Mouse (Mus musculus) limb, embryonic 14.5 days (tissue): Measurements from ENCODE around the gene Crybg2. TPM values are rescaled to one million over a fixed set of nuclear protein-coding genes. Genes with fewer than 3 reads are reported as not detected.
A peak's percentile ranks its signal among the peaks of the same experiment; 100 is the strongest.

Experiments used
- ATAC-seq: fragments of 200-750 bp; cut with Nextera tagmentation; 2 replicates; pipeline ENCODE4 v1.8.0; 2017; ENCODE audit warnings: low read depth, moderate number of reproducible peaks, moderate TSS enrichment; ENCODE audit not compliant: low FRiP score
- DNase-seq: peaks from one replicate; pipeline ENCODE4 v3.0.0-alpha.2; 2015; ENCODE audit warnings: low spot score
- H3K27ac ChIP-seq: fragments of 300-500 bp; sonication (generic); replicated peaks from 2 replicates; pipeline ENCODE4 v1.5.1; 2014; ENCODE audit warnings: low read depth, mild to moderate bottlenecking, low read length, moderate library complexity, mixed read lengths
- H3K27me3 ChIP-seq: fragments of 300-500 bp; sonication (generic); 2 replicates; pipeline ENCODE4 v1.6.1; 2014; ENCODE audit warnings: low read length, mixed read lengths; ENCODE audit not compliant: control insufficient read depth, insufficient read depth
- H3K36me3 ChIP-seq: fragments of 300-500 bp; sonication (generic); 2 replicates; pipeline ENCODE4 v1.6.1; 2014; ENCODE audit warnings: mild to moderate bottlenecking, low read length, moderate library complexity, mixed read lengths; ENCODE audit not compliant: control insufficient read depth, insufficient read depth
- H3K4me1 ChIP-seq: fragments of 300-500 bp; sonication (generic); 2 replicates; pipeline ENCODE4 v1.6.1; 2014; ENCODE audit warnings: antibody characterized with exemption, low read length, mixed read lengths; ENCODE audit not compliant: control insufficient read depth, insufficient read depth
- H3K4me2 ChIP-seq: fragments of 300-500 bp; sonication (generic); replicated peaks from 2 replicates; pipeline ENCODE4 v1.6.1; 2014; ENCODE audit warnings: low read depth, mild to moderate bottlenecking, low read length, moderate library complexity; ENCODE audit not compliant: severe bottlenecking
- H3K4me3 ChIP-seq: fragments of 300-500 bp; sonication (generic); replicated peaks from 2 replicates; pipeline ENCODE4 v1.5.1; 2014; ENCODE audit warnings: low read length
- H3K9ac ChIP-seq: fragments of 300-500 bp; sonication (generic); 2 replicates; pipeline ENCODE4 v1.6.1; 2014; ENCODE audit warnings: mild to moderate bottlenecking, low read depth, low read length, moderate library complexity; ENCODE audit not compliant: severe bottlenecking
- H3K9me3 ChIP-seq: fragments of 300-500 bp; sonication (generic); 2 replicates; pipeline ENCODE4 v1.6.1; 2016; ENCODE audit warnings: low read length; ENCODE audit not compliant: control insufficient read depth
- POLR2A ChIP-seq: fragments of 200-500 bp; IDR thresholded peaks from 2 replicates; pipeline ENCODE4 v1.8.0; 2012; ENCODE audit warnings: inconsistent platforms, mild to moderate bottlenecking, moderate library complexity, borderline replicate concordance; ENCODE audit not compliant: insufficient read depth, insufficient read length; ENCODE audit errors: extremely low read depth
- WGBS: fragments of 180-500 bp; shearing (Covaris S2); extraction: QIAGEN DNeasy Blood & Tissue Kit; methylation state at CpG from one replicate; pipeline ENCODE4 v1.1.7; 2014; 5-methylcytosine and 5-hydroxymethylcytosine counted together
- polyA plus RNA-seq, 2 experiments: library from polyadenylated mRNA; depleted of rRNA in 1 of 2; stranded (reverse) in 1 of 2; unstranded in 1 of 2; fragments of >200 nt; fragmentation: Nextera tagmentation in 1 of 2; extraction: Ambion mirVana in 1 of 2; gene quantifications; 2 replicates each; pipeline versions ENCODE4 v1.2.1 to v1.2.3; 2012 to 2014

Gene Crybg2
- polyA plus RNA-seq, 2 experiments, result 11.3 to 12.3 TPM

DNA sequence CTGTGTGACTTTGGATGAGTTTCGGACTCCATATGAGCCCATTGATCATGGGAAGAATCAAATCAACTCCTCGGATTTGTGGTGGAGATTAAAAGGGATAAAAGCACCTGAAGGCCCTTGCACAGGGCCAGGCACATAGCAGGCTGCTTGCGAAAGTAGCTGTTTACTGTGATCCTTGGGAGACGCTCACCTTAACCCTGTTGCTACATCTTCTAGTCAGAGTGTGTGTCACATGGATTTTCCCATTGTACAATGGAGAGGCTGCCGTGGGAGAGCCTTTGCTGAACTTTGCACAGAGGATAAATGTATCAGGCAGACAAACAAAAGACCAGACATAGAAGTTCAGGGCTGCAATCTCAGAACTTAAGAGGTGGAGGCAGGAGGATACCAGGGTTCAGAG is 8.7 kb upstream of the Crybg2 start:
- H3K4me1 ChIP-seq, result 0 out of 2 replicates have a peak, but pooled peaks cover 4% of the 10 kb centered on the region
- 84% methylated on average over 5 of the region's 5 CpGs for WGBS
- H3K9ac ChIP-seq, result no peak overlapping the region
- no peaks in the 10 kb centered on the region for H3K9me3 ChIP-seq
- DNase-seq (no peak), ATAC-seq (no peak)
- no peak overlapping the region for H3K27ac ChIP-seq
- no peaks in the 10 kb centered on the region for H3K36me3 ChIP-seq
- no peak for TF ChIP-seq POLR2A
- H3K4me3 ChIP-seq, result no peak overlapping the region
- H3K27me3 ChIP-seq, result no peaks in the 10 kb centered on the region
- H3K4me2 ChIP-seq, result no peak overlapping the region

DNA sequence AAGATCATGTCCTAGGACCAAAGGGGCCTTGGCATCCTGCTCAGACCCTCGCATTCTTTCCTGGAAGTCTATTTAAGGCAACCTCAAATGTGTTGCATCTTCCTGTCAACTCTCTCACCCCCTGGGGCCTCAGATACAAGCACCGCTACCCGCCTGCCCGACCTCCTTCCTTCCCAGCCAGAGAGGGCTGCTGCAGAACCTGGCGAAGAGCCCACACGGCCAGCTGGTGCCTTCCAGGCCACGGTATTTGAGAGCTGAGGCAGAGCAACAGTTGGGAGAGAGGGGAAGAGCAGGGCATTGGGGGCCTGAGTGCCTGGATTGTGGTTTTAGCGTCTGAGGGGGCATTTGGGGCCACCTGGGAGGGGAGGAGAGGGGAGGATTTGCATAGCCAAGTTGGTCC is 8.1 kb upstream of the Crybg2 start:
- Histone ChIP-seq H3K4me2 (no peak overlapping the region), H3K9ac (no peak overlapping the region), H3K36me3 (no peaks in the 10 kb centered on the region), H3K4me3 (no peak overlapping the region), H3K4me1 (0 out of 2 replicates have a peak, but pooled peaks cover 4% of the 10 kb centered on the region), H3K27ac (no peak overlapping the region), H3K9me3 (no peaks in the 10 kb centered on the region), H3K27me3 (no peaks in the 10 kb centered on the region)
- DNase-seq (peak; percentile 30), ATAC-seq (no peak)
- WGBS, result 20% methylated on average over 8 of the region's 8 CpGs
- TF ChIP-seq POLR2A, result no peak

DNA sequence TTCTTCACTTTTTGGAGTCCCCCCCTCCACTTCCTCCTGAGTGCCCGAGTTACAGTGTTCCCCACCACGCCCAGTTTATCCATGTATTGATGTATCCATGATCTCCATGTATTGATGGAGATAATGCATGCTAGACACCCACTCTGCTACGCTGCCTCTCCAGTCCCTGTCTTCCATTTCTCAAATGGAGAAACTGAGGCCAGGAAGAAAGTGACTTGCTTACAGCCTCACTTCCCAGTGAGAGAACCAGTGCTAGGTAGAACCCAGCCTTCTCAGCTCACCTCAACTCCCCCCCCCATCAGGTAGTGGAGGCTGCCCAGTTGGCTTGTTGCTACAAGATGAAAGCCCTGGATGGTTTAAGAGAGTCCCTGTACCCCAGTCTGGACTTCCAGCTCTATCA is 7.1 kb upstream of the Crybg2 start, which contains the start of gene Zfp683:
TSS of gene Zfp683 (plus strand) at position 301 of the 400 bp plus-strand sequence.
- H3K4me2 ChIP-seq, result no peak within 1 kb of the TSS
- TF ChIP-seq POLR2A, result no peak
- 0 out of 2 replicates have a peak, but pooled peaks cover 4% of the 10 kb centered on the region for H3K4me1 ChIP-seq
- H3K9me3 ChIP-seq, result no peaks in the 10 kb centered on the region
- no peaks in the 10 kb centered on the region for H3K36me3 ChIP-seq
- DNase-seq, result no peak
- no peak within 1 kb of the TSS for H3K9ac ChIP-seq
- ATAC-seq, result no peak
- no peak within 1 kb of the TSS for H3K27ac ChIP-seq
- 80% methylated on average over 3 of the region's 3 CpGs for WGBS
- no peaks in the 10 kb centered on the region for H3K27me3 ChIP-seq
- no peak within 1 kb of the TSS for H3K4me3 ChIP-seq

DNA sequence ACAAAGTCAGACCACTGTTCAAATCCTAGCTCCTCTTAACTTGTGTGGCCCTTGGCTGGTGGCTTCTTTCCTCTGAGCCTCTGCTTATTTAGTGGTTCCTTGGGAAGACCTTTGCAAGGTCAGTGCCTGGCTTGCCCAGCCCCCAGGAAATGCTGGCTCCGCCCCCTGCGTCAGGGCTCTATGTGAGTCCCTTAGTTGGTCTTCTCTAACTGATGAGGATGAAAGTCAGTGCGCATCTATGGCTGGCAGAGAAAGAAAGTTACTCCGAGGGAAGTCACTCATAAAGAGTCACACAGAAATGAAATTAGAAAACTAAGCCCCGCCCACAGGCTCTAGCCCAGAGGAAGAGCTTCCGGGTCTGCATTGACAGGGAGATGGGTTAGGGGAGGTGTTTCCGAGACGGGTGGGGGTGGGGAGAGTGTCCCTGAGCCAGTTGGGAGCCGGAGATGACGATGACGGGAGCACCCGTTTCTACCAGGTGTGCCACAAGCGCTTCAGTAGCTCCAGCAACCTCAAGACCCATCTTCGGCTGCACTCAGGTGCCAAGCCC is 2.4 kb upstream of the Crybg2 start:
- ATAC-seq (no peak), DNase-seq (no peak)
- Histone ChIP-seq H3K27me3 (no peaks in the 10 kb centered on the region), H3K4me3 (no peak overlapping the region), H3K27ac (no peak overlapping the region), H3K4me1 (no peaks in the 10 kb centered on the region), H3K4me2 (no peak overlapping the region), H3K9me3 (no peaks in the 10 kb centered on the region), H3K9ac (no peak overlapping the region), H3K36me3 (no peaks in the 10 kb centered on the region)
- TF ChIP-seq POLR2A, result no peak
- 28% methylated on average over 13 of the region's 14 CpGs for WGBS

DNA sequence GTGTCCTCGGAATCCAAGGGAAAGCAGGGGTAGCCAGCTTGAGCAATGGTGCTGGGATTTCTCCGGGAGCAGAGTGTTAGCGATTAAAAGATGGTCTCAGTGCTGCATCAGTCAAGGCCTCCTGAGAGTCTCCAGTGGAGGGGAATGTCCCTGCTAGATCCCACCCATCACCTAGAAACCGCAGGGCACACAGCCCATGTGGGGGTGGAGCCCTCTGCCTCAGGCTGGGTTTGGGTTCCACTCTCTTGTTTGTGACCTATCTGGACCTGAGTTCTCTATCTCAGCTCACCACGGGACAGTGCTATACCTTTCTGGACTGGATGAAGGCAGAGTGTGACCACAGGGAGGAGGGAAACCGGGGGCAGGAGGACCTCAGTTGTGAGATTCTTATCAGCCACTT is 1.7 kb upstream of the Crybg2 start:
- no peak overlapping the region for H3K4me2 ChIP-seq
- H3K36me3 ChIP-seq, result no peaks in the 10 kb centered on the region
- no peak for DNase-seq
- H3K27ac ChIP-seq, result no peak overlapping the region
- no peak overlapping the region for H3K4me3 ChIP-seq
- ATAC-seq, result no peak
- H3K9me3 ChIP-seq, result no peaks in the 10 kb centered on the region
- no peaks in the 10 kb centered on the region for H3K27me3 ChIP-seq
- no peaks in the 10 kb centered on the region for H3K4me1 ChIP-seq
- H3K9ac ChIP-seq, result no peak overlapping the region
- WGBS, result 81% methylated on average over 6 of the region's 6 CpGs
- TF ChIP-seq POLR2A, result no peak

DNA sequence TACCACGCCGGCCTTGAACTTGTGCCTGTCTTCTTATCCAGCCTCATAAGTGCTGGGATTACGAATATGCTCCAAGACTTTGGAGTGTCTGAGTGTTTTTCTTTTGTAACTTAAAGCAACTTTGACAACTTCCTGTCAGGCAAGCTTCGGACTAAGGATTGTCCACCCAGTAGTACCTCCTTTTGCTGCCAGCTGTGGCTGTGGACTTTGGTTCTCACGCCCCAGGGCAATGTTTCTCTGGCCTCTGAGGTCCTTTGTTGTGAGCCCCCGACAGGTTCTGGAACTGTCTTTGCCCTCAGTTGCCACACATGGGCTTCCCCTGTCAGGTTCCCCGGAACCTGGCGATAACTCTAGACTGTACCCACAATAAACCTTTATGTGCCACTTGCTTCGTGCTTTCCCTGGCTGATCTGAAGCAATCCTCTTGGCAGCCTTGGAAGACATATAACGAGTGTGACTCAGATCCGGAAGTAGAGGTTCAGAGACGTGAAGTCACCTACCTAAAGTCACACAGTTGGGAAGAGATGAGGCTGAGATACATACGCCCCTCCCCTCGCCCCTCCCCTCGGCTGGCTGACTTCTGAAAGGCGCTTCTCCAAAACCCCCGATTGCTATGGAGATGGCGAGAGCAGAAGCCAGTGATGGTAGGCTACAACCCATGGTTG is 683 bp downstream of the Crybg2 start:
- no peak for TF ChIP-seq POLR2A
- H3K27me3 ChIP-seq, result no peaks in the 10 kb centered on the region

More for the DNA sequence above, 683 bp downstream of the Crybg2 start:
- Histone ChIP-seq H3K4me3 (no peak overlapping the region), H3K4me2 (no peak overlapping the region), H3K4me1 (no peaks in the 10 kb centered on the region), H3K36me3 (no peaks in the 10 kb centered on the region), H3K9me3 (no peaks in the 10 kb centered on the region), H3K27ac (no peak overlapping the region), H3K9ac (no peak overlapping the region)
- ATAC-seq (no peak), DNase-seq (no peak)
- 57% methylated on average over 18 of the region's 18 CpGs for WGBS
